Mouse (Mus musculus) c-Kit-negative CD71-positive TER-119-positive erythroid progenitor cells, embryonic 14.5 days (primary cell): ENCODE measurements at regions not wholly inside any gene's neighbourhood (a gene's known extent, or its start where the extent isn't known, plus 50 kb on each side); places are given as distances from the start of the nearest gene placed in this dataset.

Source experiments
- DNase-seq: peaks from one replicate; pipeline ENCODE4 v3.0.0-alpha.2; 2013; ENCODE audit warnings: low read depth, low spot score

DNA sequence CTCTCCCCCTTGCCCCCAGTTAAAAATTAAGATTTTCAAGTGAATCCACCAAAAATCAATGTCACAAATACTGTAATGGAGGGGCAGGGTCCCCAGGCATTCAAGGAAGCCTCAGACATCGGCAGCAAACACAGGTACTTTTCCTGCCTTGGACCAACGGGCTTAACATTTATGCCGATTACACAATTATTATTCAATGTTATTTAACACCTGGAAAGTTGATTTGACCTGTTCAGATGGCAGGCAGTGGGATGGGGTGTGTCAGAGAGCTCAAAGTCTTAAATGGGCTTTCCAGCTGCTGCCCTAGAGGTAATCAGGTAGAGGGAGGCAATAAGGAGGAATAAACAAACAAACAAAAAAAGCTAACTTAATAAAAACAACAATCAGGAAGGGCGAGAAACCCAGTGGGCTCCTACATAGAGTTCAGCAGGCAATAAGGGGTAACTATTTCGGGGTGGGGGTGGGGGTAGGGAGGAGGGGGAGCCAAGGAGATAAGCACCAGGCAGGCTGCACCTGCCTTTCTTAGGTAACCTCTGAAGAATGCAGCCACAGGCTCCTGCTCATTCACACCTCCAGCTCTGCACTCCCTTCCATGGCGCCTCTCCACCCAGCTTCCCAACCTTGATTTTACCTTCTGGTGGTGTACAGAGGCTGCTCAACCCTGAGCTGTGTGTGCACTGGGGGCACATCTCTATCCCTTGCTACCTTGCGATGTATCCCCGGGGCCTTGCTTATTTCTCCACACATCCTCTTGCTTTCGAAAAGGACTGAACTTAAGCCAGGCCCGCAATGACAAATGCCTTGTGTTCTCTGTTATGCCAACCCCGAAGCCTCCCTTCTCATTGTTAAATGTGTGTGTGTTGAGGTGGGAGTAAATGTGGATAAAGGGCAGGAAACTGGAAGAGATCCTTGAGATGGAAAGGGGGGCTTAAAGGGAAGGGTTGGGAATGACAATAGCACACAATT lies 168.9 kb upstream of the Id2 start:
- DNase-seq: no peak

- DNase-seq: no peak
Measured at GRCm38 (mm10) chr12:25265066-25265465, 168.1 kb upstream of the Id2 start.

DNA sequence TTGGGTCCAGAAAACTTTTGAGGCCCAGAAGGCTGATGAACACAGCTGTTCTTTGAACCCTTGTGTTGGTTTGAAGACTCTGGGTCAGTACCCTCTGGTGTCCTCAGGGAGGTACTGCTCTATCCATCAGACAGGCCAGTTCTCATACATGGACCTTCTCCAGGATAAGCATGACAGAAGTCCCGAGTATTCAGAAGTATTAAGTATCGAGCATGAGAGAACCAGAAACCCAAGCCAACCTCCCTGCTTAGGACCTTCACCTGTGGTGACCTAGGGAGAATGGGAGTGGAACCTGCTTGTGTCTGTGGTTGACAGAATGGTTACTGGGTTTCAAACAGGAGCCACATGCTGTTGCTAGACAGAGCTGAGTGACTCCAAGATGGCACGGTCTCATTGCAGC lies 167.5 kb upstream of the Id2 start:
- no peak for DNase-seq

- DNase-seq: no peak
Measured at GRCm38 (mm10) chr12:25262461-25262860, 165.5 kb upstream of the Id2 start.

DNA sequence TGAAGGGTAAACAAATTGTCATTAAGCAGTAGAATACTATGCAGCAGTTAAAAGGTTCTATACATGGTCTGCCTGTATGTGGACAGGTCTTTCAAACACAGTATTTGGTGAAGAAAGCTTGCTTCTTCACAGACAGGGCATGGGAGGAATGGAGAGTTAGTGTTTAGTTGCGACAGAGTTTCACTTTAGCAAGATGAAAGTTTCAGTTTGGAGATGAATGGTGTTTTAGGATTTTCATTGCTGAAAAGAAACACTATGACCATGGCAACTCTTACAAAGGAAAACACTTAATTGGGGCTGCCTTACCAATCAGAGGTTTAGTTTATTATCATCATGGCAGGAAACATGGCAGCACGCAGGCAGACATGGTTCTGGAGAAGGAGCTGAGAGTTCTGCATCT lies 162.2 kb upstream of the Id2 start:
- DNase-seq: no peak

DNA sequence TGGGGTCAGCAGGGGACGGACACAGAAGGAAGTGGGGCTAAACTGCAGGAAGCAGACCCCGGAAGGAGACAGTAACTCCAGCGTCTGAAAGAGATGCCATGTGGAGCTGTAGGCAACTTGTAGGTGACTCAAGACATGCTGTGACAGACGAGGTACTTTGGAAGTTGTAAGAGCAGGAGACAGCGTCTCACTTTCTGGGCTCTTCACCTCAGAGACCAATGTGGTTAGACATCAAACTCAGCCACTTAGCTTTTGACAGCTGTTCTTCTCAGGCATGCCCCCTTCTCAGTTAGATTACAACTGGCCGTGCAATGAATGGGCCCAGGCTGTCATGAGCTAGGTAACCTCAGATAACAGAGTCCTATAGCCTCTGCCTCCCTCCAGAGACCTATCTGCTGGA lies 159.3 kb upstream of the Id2 start:
- no peak for DNase-seq

- no peak for DNase-seq
Measured at GRCm38 (mm10) chr12:25254716-25255115, 157.8 kb upstream of the Id2 start.

- DNase-seq: no peak
Measured at GRCm38 (mm10) chr12:25252776-25253510, 156.0 kb upstream of the Id2 start.

GRCm38 (mm10) chr12:25251411-25252171 lies 154.7 kb upstream of the Id2 start:
- no peak for DNase-seq

DNA sequence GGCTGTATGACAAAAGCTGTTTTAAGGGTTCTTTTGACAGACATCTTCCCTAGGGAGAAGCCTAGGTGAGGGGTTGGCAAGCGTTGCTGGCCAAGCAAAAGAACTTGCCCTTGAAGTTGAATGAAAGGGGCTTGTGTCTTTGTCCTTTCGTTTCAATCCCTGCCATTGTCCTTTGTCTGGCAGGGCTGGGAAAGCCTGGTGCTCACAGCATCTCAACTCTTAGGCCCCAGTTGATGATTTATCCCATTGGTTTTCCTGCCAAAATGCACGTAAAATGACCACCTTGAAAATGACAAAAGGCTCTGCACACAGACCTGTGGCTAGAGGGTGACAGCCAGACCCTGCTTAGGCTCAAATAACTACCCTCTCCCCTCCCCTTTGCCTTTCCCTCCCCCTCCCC lies 153.9 kb upstream of the Id2 start:
- DNase-seq: no peak

DNA sequence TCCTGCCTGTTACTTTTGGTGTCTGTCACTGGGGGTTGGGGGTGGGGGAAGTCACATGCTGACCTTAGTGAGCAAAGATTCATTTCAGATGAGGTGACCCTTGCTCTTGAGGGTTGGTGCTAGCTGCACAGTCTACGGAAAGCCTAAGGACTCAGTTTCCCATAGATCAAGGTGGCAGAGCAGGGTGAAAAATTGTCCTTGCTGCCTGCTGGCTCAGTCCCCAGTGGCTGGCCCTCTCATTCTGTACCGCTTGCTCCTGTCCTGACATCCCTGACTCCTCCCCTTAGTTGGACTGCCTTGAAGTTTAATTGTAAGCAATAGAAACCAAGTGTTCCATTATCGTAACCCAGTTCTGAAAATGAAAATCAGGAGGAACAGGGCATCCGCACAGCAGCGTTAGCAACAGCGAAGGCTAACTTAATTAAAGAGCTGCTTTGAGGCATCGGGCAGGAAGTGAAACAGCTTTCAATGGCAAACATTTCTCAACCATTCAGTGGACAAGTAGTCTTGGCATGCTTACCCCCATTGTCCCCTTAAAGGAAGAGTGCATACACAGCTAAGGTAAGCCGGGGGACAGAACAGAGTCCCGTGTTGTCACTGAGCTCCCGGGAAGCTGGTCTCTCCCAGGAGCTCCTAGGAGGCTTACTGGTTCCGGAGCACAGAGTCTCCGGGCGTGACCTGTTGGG lies 151.9 kb upstream of the Id2 start:
- DNase-seq: no peak

DNA sequence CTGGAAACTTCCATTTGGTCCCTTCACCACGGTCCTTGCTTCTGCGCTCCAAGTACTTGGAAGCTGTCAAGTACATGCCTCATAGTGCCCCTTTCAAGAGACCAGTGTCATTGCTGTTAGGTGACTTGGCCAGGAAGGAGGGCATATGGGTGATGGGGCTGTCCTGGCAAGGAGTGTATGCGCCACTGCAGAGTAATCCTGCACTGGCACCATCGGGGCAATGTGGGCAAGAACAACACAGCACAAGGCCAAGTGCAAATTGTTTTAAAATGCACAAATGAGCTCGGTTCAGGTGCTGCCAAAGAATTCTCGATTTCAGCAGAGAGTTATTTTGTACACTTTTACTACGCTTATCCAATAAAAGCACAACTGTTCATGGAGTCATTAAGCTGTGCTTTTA lies 149.6 kb upstream of the Id2 start:
- DNase-seq: no peak

DNA sequence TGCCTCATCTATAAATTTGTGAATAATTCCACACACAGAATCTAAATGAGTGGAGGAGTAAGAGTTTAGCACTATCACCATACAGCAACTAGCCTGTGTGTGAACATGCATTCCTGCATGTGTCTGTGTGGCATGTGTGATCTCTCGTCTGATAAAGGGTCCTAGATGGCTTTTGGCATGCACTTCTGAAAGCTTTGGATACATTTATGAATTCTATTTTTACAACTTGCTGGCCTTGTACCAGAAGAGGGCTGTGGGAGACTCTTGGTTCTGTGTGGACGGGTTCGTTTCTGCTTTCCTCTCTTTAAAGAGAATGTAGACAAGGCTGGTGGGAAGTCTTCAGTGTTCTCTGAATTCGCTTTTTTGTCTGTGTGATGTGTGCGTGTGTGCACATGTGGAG lies 148.7 kb upstream of the Id2 start:
- no peak for DNase-seq

DNA sequence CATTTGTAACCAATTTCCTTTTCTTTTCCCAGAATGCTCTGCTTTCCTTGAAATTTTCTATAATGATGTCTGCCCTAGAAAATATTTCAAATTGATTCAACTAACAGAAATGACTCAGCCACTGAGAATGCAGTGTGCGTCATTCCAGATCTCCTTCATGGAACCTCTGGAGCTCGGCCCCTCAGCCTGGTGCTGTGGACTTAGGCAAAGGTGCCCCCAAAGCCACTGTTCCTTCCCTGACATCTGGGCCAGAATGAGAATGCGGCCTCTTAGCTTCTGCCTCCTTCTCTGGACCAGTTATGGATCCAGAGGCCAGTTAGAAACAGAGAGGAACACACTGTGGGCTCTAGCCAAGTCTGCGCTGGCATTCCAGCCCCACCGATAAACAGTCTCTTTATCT lies 148.3 kb upstream of the Id2 start:
- no peak for DNase-seq

DNA sequence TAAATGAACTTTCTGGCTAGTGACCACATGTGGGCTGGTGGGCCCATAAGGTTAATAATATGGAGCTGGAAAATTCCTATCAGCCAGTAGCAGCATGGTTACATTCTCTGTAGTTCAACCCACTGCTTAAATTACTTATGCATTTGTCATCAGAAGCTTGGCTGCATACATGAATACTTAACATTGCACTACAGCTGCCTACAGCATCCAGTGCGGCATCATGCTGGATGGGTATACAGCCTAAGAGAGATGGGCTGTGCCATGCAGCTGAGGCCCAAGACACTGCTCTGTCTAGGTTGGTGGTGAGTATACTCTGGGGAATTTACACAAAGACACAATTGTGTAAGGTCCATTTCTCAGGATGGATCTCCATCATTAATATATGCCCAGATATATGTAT lies 147.7 kb upstream of the Id2 start:
- no peak for DNase-seq

DNA sequence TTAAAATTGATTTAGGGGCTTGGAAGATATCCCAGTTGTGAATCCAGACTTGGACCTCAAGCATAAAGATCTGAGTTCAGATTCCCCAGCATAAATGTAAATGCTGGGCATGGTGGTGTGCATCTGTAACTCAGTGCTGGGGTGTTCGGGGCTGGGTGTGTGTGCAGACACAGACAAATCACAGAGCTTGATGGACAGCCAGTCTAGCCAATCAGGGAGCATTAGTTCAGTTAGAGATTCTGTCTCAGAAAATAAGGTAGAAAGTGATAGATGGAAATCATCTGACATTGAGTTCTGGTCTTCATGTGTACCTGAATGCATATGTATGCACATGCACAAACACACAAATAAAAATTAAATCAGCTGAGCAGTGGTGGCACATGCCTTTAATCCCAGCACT lies 147.0 kb upstream of the Id2 start:
- DNase-seq: no peak

- no peak for DNase-seq
Measured at GRCm38 (mm10) chr12:25242369-25242768, 145.4 kb upstream of the Id2 start.

- DNase-seq: no peak
Measured at GRCm38 (mm10) chr12:25241675-25242074, 144.7 kb upstream of the Id2 start.

DNA sequence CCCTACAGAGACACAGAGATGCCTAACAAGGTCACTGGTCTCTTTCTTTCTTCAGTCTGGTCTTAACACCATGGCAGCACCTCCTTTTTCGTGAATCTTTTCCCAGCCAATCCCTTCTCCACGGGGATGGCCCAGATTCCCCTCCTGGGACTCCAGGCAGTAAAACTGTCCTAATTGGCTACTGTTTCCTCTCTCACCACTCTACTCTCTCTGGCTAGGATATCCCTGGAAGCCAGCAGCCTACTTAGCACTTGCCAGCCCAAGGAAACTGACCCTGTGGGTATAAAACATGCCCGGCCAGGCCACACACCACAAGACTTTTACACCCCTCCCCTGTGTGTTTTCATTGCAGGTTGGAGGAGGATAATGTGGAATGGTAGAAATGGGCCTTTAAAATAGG lies 143.9 kb upstream of the Id2 start:
- DNase-seq: no peak

DNA sequence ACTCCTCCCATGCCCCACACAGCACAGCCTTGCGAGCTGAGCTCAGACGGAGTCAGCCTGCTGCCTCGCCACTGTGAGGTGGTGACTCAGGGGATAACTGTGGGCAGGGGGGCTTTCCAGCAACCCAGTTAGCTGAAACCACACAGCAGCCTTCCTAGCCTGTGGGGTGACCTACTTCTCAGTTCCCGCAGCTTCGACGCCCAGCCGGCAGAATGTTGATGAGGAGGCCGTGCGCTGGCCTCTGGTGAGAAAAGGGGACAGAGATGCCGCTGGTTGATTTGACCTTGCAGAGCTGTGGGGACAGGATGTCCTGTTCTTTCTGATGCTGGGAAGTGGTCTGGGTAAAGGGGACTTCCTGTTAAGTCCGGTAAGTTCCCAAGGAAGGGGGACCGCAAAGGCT lies 143.2 kb upstream of the Id2 start:
- DNase-seq: no peak

GRCm38 (mm10) chr12:25235071-25235470 lies 138.1 kb upstream of the Id2 start:
- DNase-seq: no peak

DNA sequence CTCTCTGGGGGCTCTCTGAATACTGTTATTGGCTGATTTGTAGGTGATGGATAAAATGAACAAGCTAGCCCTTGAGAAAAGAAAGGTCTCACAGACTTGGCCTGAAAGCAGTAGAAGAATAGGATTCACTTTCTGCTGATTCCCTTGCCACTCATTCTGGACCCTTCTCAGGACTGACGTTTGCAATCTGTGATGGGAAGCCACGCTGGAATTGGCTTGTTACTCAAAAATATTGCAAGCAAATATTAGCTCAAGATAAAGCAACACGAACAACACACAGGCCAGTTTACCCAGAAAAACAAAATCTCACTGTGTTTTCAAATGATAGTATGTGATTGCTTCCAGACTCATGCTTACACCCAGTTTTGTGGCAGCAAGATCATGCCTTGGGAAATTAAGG lies 137.7 kb upstream of the Id2 start:
- DNase-seq: no peak
